29 mouse cellular contexts compared by ENCODE assay signal in the genomic region with DNA sequence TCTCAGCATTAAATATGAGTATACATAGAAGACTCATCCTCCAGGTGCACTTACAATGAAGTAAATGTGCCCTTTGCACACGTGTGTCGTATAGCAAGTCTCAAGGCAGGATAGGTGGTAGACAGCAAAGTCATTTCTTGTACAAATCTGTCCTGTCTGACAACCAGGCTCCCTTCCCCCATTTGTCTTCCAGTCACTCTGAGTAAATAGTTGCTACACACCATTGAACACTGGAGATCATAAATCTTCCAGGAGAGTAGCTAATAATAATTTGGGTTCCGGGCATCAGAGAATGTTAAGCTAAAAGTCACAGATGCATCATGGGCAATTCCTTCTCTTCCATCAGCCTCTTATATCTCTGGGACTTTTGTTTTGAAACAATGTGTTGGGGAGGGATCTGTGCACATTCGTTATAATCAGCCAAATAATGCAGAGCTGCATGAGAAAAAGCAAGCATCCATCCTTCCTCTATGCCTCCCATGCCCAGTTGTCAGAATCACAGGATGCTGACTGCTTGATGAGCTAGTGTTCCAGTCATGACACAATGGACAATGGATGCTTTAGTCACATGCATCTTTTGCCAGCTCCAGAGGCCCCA. TPM values are rescaled to one million over a fixed set of nuclear protein-coding genes. Genes with fewer than 3 reads are reported as not detected.
DNase-seq lines count a peak whose midpoint lies in the region; ATAC-seq lines count a peak whose summit lies in the region.
"Had no signal": no experiment of that assay in that cellular context is flagged by ENCODE, and none has a peak within 500 bp of the region (broad histone marks: within the 10 kb centered on the region; RNA-seq: fewer than 3 reads in every experiment).

No protein-coding gene starts in this region.

- no peak overlapping the region for H3K4me3 ChIP-seq in midbrain, embryonic 11.5 days (ENCODE audit: low read depth, low read length)
- no peak overlapping the region for H3K4me3 ChIP-seq in midbrain, embryonic 15.5 days
- H3K4me3 ChIP-seq in hindbrain, embryonic 14.5 days (replicated peaks; ENCODE audit: low read length), result no peak overlapping the region
- no peak overlapping the region for H3K4me3 ChIP-seq in neural tube, embryonic 14.5 days (ENCODE audit: low read depth, low read length)
- H3K4me3 ChIP-seq: heart, embryonic 13.5 days; left cerebral cortex, adult 2 months; liver, embryonic 13.5 days; midbrain, embryonic 13.5 days; myocyte had no signal

- H3K9me3 ChIP-seq in midbrain, embryonic 11.5 days (ENCODE audit: control insufficient read depth, low read length), result no peaks in the 10 kb centered on the region
- no peaks in the 10 kb centered on the region for H3K9me3 ChIP-seq in midbrain, embryonic 15.5 days
- H3K9me3 ChIP-seq in hindbrain, embryonic 14.5 days (ENCODE audit: control insufficient read depth, low read length), result no peaks in the 10 kb centered on the region
- H3K9me3 ChIP-seq in neural tube, embryonic 14.5 days (ENCODE audit: control insufficient read depth, low read length), result no peaks in the 10 kb centered on the region
- H3K9me3 ChIP-seq: heart, embryonic 13.5 days; liver, embryonic 13.5 days; midbrain, embryonic 13.5 days had no signal

- no peaks in the 10 kb centered on the region for H3K36me3 ChIP-seq in midbrain, embryonic 11.5 days (ENCODE audit: control insufficient read depth, insufficient read depth, low read length)
- H3K36me3 ChIP-seq in midbrain, embryonic 15.5 days (replicated peaks), result no peaks in the 10 kb centered on the region
- H3K36me3 ChIP-seq in hindbrain, embryonic 14.5 days (replicated peaks; ENCODE audit: control insufficient read depth, insufficient read depth), result no peaks in the 10 kb centered on the region
- H3K36me3 ChIP-seq in neural tube, embryonic 14.5 days (ENCODE audit: control insufficient read depth, insufficient read depth, low read length), result no peaks in the 10 kb centered on the region
- H3K36me3 ChIP-seq: heart, embryonic 13.5 days; liver, embryonic 13.5 days; midbrain, embryonic 13.5 days had no signal

- H3K4me2 ChIP-seq in midbrain, embryonic 11.5 days, result no peak overlapping the region
- no peak overlapping the region for H3K4me2 ChIP-seq in midbrain, embryonic 15.5 days
- no peak overlapping the region for H3K4me2 ChIP-seq in hindbrain, embryonic 14.5 days (replicated peaks)
- H3K4me2 ChIP-seq in neural tube, embryonic 14.5 days (ENCODE audit: low read depth, low read length), result no peak overlapping the region
- H3K4me2 ChIP-seq: heart, embryonic 13.5 days; liver, embryonic 13.5 days; midbrain, embryonic 13.5 days had no signal

- WGBS in midbrain, embryonic 11.5 days, result 89% methylated on average over 4 of the region's 4 CpGs
- WGBS in midbrain, embryonic 15.5 days, result 80% methylated on average over 4 of the region's 4 CpGs
- WGBS in hindbrain, embryonic 14.5 days, result 56% methylated on average over 4 of the region's 4 CpGs
- 45% methylated on average over 4 of the region's 4 CpGs for WGBS in neural tube, embryonic 14.5 days

- no peak overlapping the region for H3K27ac ChIP-seq in midbrain, embryonic 11.5 days (ENCODE audit: low read depth, low read length)
- H3K27ac ChIP-seq in midbrain, embryonic 15.5 days, result no peak overlapping the region
- peak overlapping the region; percentile 38; the same call in 1 of the 2 replicates for H3K27ac ChIP-seq in hindbrain, embryonic 14.5 days
- no peak overlapping the region for H3K27ac ChIP-seq in neural tube, embryonic 14.5 days (ENCODE audit: low read depth, low read length)
- H3K27ac ChIP-seq: heart, embryonic 13.5 days; left cerebral cortex, adult 2 months; liver, embryonic 13.5 days; midbrain, embryonic 13.5 days; stomach, postnatal 0 days had no signal

- ATAC-seq in frontal cortex, adult (ENCODE audit: low TSS enrichment), result 0 out of 2 replicates have a peak, but pooled peaks have one; percentile 22
- no peak for ATAC-seq in midbrain, embryonic 11.5 days (ENCODE audit: low FRiP score)
- no peak for ATAC-seq in midbrain, embryonic 15.5 days (replicated peaks)
- ATAC-seq in hindbrain, embryonic 14.5 days (ENCODE audit: low FRiP score), result peak; percentile 34; the same call in 1 of the 2 replicates
- peak; percentile 49; the same call in 1 of the 2 replicates for ATAC-seq in neural tube, embryonic 14.5 days (ENCODE audit: low read depth)
- ATAC-seq: forebrain, embryonic 14.5 days; midbrain, embryonic 13.5 days had no signal

- DNase-seq in frontal cortex, postnatal 36 days (ENCODE audit: low spot score in 2 of 2), result no peak
- DNase-seq in midbrain, embryonic 11.5 days (ENCODE audit: low spot score, missing footprints), result peak; percentile 73
- DNase-seq in hindbrain, embryonic 14.5 days (ENCODE audit: low spot score), result no peak
- DNase-seq in adrenal gland, postnatal 4 days (ENCODE audit: low spot score in 2 of 2), result no peak
- DNase-seq in gastrocnemius, postnatal 14 days, result no peak
- DNase-seq: adrenal gland, postnatal 14 days; cerebellum, adult 9-10 months; gastrocnemius, postnatal 25 days; heart, adult 18-20 months; heart, postnatal 14 days; kidney, adult 11 months; layer of hippocampus, adult 9-11 months; liver, embryonic 13.5 days; lung, adult 2 months; thymus, postnatal 14 days had no signal

- H3K9ac ChIP-seq in midbrain, embryonic 11.5 days (ENCODE audit: low read length), result no peak overlapping the region
- H3K9ac ChIP-seq in midbrain, embryonic 15.5 days, result no peak overlapping the region
- H3K9ac ChIP-seq in hindbrain, embryonic 14.5 days, result no peak overlapping the region
- H3K9ac ChIP-seq in neural tube, embryonic 14.5 days (replicated peaks; ENCODE audit: low read depth, low read length), result no peak overlapping the region
- H3K9ac ChIP-seq: heart, embryonic 13.5 days; liver, embryonic 13.5 days; midbrain, embryonic 13.5 days had no signal

- H3K27me3 ChIP-seq in midbrain, embryonic 11.5 days (ENCODE audit: control insufficient read depth, insufficient read depth, low read length), result no peaks in the 10 kb centered on the region
- no peaks in the 10 kb centered on the region for H3K27me3 ChIP-seq in midbrain, embryonic 15.5 days (replicated peaks)
- H3K27me3 ChIP-seq in hindbrain, embryonic 14.5 days (ENCODE audit: control insufficient read depth, insufficient read depth, low read length), result no peaks in the 10 kb centered on the region
- H3K27me3 ChIP-seq in neural tube, embryonic 14.5 days (ENCODE audit: control insufficient read depth, insufficient read depth, low read length), result no peaks in the 10 kb centered on the region
- H3K27me3 ChIP-seq: heart, embryonic 13.5 days; liver, embryonic 13.5 days; midbrain, embryonic 13.5 days had no signal

- intact Hi-C loops in gastrocnemius, postnatal 14 days (cut with DNase I; ENCODE audit: low total_unique reads), result no loop called here

- H3K4me1 ChIP-seq in midbrain, embryonic 11.5 days (ENCODE audit: control insufficient read depth, insufficient read depth, low read length), result no peaks in the 10 kb centered on the region
- no peaks in the 10 kb centered on the region for H3K4me1 ChIP-seq in midbrain, embryonic 15.5 days
- no peaks in the 10 kb centered on the region for H3K4me1 ChIP-seq in hindbrain, embryonic 14.5 days (replicated peaks; ENCODE audit: control insufficient read depth, insufficient read depth, low read length)
- H3K4me1 ChIP-seq in neural tube, embryonic 14.5 days (ENCODE audit: control insufficient read depth, insufficient read depth, low read length), result no peaks in the 10 kb centered on the region
- H3K4me1 ChIP-seq: heart, embryonic 13.5 days; liver, embryonic 13.5 days; midbrain, embryonic 13.5 days had no signal

RNA-seq across cellular contexts. Expression of a gene that starts 26.7 kb away (rescaled TPM):
- 0.15 TPM in 1 of 2 replicates, not detected in the other for polyA plus RNA-seq in midbrain, embryonic 11.5 days (2014; fragmentation: Nextera tagmentation; extraction: Ambion mirVana)
- polyA plus RNA-seq in midbrain, embryonic 15.5 days (2015; fragmentation: Nextera tagmentation; extraction: Ambion mirVana), result not detected in 2 replicates
- not detected in 2 replicates for polyA plus RNA-seq in hindbrain, embryonic 14.5 days (2014; fragmentation: Nextera tagmentation; extraction: Ambion mirVana)
- polyA plus RNA-seq in neural tube, embryonic 14.5 days (2014; fragmentation: Nextera tagmentation; extraction: Ambion mirVana), result not detected in 2 replicates
- not detected for total RNA-seq in adrenal gland, postnatal 4 days (2021)
- not detected for total RNA-seq in gastrocnemius, postnatal 14 days (2021)
- total RNA-seq: adrenal gland, postnatal 14 days; gastrocnemius, postnatal 25 days; heart, adult 18-20 months; heart, postnatal 14 days; left cerebral cortex, adult 2 months; left cerebral cortex, postnatal 36 days; megakaryocyte, adult 5-6 weeks had no signal
- polyA plus RNA-seq: embryonic facial prominence, embryonic 14.5 days; forebrain, embryonic 14.5 days; heart, embryonic 13.5 days; large intestine, adult 2 months; limb, embryonic 14.5 days; liver, embryonic 13.5 days; lung, adult 2 months; myocyte; stomach, postnatal 0 days had no signal

RNA-seq across cellular contexts. Expression of a gene that starts 32.1 kb away (rescaled TPM):
- 0.97 and 1.0 TPM in 2 replicates for polyA plus RNA-seq in midbrain, embryonic 11.5 days (2014; fragmentation: Nextera tagmentation; extraction: Ambion mirVana)
- 0.34 and 0.54 TPM in 2 replicates for polyA plus RNA-seq in midbrain, embryonic 15.5 days (2015; fragmentation: Nextera tagmentation; extraction: Ambion mirVana)
- 0.50 and 0.58 TPM in 2 replicates for polyA plus RNA-seq in hindbrain, embryonic 14.5 days (2014; fragmentation: Nextera tagmentation; extraction: Ambion mirVana)
- polyA plus RNA-seq in neural tube, embryonic 14.5 days (2014; fragmentation: Nextera tagmentation; extraction: Ambion mirVana), result 0.40 and 0.76 TPM in 2 replicates
- not detected for total RNA-seq in adrenal gland, postnatal 4 days (2021)
- not detected for total RNA-seq in gastrocnemius, postnatal 14 days (2021)
- total RNA-seq: adrenal gland, postnatal 14 days; gastrocnemius, postnatal 25 days; heart, adult 18-20 months; heart, postnatal 14 days had no signal
- polyA plus RNA-seq: lung, adult 2 months had no signal

Comparison
In these comparisons a context has a peak if more than half of its experiments do, and no peak if none do; other contexts are left out.
1. ATAC-seq: peak in frontal cortex, adult (single experiment), hindbrain, embryonic 14.5 days (single experiment) and neural tube, embryonic 14.5 days (single experiment); none in midbrain, embryonic 11.5 days (single experiment) and midbrain, embryonic 15.5 days (single experiment).